Mouse (Mus musculus) limb, embryonic 12.5 days (tissue): ENCODE data around the gene Bco1. TPM values are rescaled to one million over a fixed set of nuclear protein-coding genes. Genes with fewer than 3 reads are reported as not detected.

ENCODE experiments used
- ATAC-seq: fragments of 200-750 bp; cut with Nextera tagmentation; 2 replicates; pipeline ENCODE4 v1.8.0; 2017; ENCODE audit warnings: low read depth, moderate TSS enrichment; ENCODE audit not compliant: insufficient number of reproducible peaks, insufficient read depth, low FRiP score, low TSS enrichment
- H3K27ac ChIP-seq: fragments of 300-500 bp; sonication (generic); 2 replicates; pipeline ENCODE4 v1.5.1; 2016; ENCODE audit warnings: mild to moderate bottlenecking, moderate library complexity
- H3K27me3 ChIP-seq: fragments of 300-500 bp; sonication (generic); 2 replicates; pipeline ENCODE4 v1.6.1; 2016; ENCODE audit warnings: mild to moderate bottlenecking, moderate library complexity
- H3K36me3 ChIP-seq: fragments of 300-500 bp; sonication (generic); 2 replicates; pipeline ENCODE4 v1.6.1; 2016; ENCODE audit warnings: mild to moderate bottlenecking, moderate library complexity
- H3K4me1 ChIP-seq: fragments of 300-500 bp; sonication (generic); replicated peaks from 2 replicates; pipeline ENCODE4 v1.6.1; 2016
- H3K4me2 ChIP-seq: fragments of 300-500 bp; sonication (generic); 2 replicates; pipeline ENCODE4 v1.6.1; 2016; ENCODE audit warnings: mild to moderate bottlenecking, moderate library complexity
- H3K4me3 ChIP-seq: fragments of 300-500 bp; sonication (generic); replicated peaks from 2 replicates; pipeline ENCODE4 v1.5.1; 2016; ENCODE audit warnings: mild to moderate bottlenecking
- H3K9ac ChIP-seq: fragments of 300-500 bp; sonication (generic); replicated peaks from 2 replicates; pipeline ENCODE4 v1.6.1; 2016; ENCODE audit warnings: mild to moderate bottlenecking, moderate library complexity
- H3K9me3 ChIP-seq: fragments of 300-500 bp; sonication (generic); 2 replicates; pipeline ENCODE4 v1.6.1; 2016; ENCODE audit warnings: mild to moderate bottlenecking, moderate library complexity
- WGBS: fragments of 180-500 bp; shearing (Covaris S2); methylation state at CpG from one replicate; pipeline ENCODE4 v1.1.7; 2016; 5-methylcytosine and 5-hydroxymethylcytosine counted together
- polyA plus RNA-seq: library from polyadenylated mRNA; unstranded; fragments of >200 nt; fragmentation: Nextera tagmentation; extraction: Ambion mirVana; gene quantifications from 2 replicates; pipeline ENCODE4 v1.2.1, GENCODE M21; 2016

Gene Bco1
- polyA plus RNA-seq, 1 experiment from 2014 or later, result 0.14 TPM

DNA sequence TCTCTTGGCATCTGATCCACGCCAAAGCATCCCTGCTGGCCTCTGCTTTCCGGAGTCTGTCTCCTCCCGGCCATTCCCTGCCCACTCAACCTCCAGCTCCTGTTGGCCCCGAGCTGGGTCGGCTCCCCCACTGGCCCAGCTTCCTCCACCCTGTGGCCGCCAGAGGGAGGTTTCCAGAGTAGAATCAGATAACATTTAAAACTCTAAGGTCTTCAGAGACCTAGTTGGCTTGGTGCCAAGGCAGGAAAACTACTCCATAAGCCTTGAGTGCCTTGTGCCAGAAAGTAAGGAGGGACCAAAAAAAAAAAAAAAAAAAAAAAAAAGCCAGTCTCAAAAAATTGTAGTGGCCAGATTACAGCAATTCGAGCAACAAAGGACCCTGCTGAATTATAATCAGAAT, 77.2 kb downstream of the Bco1 start:
- H3K27ac ChIP-seq, result no peak overlapping the region
- H3K9me3 ChIP-seq, result no peaks in the 10 kb centered on the region
- 0 out of 2 replicates have a peak, but pooled peaks cover 3% of the 10 kb centered on the region for H3K36me3 ChIP-seq
- ATAC-seq, result no peak
- no peak overlapping the region for H3K4me2 ChIP-seq
- no peaks in the 10 kb centered on the region for H3K27me3 ChIP-seq
- WGBS, result 55% methylated on average over 7 of the region's 7 CpGs
- H3K4me3 ChIP-seq, result no peak overlapping the region
- peaks cover 3% of the 10 kb centered on the region; the same call in 1 of the 2 replicates for H3K4me1 ChIP-seq
- no peak overlapping the region for H3K9ac ChIP-seq

DNA sequence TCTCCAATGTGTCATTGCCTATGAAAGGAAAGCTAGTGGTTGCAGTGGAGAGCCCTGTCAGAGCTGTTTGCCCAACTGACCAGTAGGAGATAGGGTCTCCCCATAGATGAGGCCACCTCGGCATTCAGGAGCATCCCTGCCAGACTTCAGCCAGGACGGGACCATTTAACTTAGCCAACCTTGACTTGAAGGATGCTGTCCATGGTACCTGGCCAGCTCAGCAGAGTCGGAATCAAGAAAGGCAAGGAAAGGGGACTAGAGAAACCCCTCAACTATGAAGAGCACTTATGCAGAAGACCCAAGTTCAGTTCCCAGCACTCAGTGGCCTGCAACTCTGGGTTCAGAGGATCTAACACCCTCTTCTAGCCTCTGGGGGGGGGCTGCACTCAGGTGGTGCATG, 78.0 kb downstream of the Bco1 start:
- H3K9ac ChIP-seq, result no peak overlapping the region
- peaks cover 3% of the 10 kb centered on the region; the same call in 1 of the 2 replicates for H3K4me1 ChIP-seq
- H3K27me3 ChIP-seq, result no peaks in the 10 kb centered on the region
- no peaks in the 10 kb centered on the region for H3K9me3 ChIP-seq
- WGBS, result 64% methylated on average over 3 of the region's 3 CpGs
- 0 out of 2 replicates have a peak, but pooled peaks cover 3% of the 10 kb centered on the region for H3K36me3 ChIP-seq
- H3K4me2 ChIP-seq, result no peak overlapping the region
- no peak for ATAC-seq
- H3K4me3 ChIP-seq, result no peak overlapping the region
- no peak overlapping the region for H3K27ac ChIP-seq

DNA sequence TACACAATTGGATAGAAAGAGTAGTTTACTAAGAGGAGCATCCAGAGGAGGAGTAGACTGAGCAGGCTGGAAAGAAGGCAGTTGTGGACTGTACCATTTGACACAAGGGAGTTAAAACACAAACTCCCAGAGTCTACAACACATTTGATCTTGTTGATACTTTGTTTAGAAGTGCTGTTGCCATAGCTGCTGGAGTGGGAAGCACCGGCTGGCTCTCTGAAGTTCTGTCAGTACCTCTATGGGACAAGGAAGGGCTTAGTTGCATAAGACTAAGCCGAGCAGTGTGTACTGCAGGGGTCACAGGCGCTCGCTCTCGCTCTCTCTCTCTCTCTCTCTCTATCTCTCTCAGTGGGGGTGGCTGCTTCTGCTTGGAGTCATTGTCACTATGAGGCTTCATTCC, 78.9 kb downstream of the Bco1 start:
- Histone ChIP-seq H3K27me3 (no peaks in the 10 kb centered on the region), H3K27ac (no peak overlapping the region), H3K4me1 (peaks cover 3% of the 10 kb centered on the region; the same call in 1 of the 2 replicates), H3K4me3 (no peak overlapping the region), H3K9me3 (no peaks in the 10 kb centered on the region), H3K36me3 (0 out of 2 replicates have a peak, but pooled peaks cover 3% of the 10 kb centered on the region), H3K9ac (no peak overlapping the region), H3K4me2 (no peak overlapping the region)
- ATAC-seq, result no peak
- WGBS, result 95% methylated on average over 5 of the region's 5 CpGs

DNA sequence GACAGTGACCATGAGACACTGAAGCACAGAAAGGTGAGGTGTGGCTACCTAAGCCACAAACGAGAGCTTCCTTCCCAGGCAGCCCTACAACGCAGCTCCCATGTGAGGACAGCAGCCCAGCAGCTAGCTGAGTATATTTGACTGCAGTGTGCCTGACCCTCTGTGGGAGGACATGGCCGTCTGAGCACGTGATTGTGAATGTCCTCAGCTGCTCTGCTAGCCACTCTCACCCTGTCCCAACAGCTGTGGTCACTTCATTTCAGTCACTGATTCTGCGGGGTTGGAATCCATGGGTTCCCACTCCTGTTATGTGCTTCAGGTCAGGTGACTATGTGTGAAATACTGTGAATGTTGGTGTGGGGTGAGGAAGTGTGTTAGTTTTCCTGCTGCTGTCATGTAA, 80.7 kb downstream of the Bco1 start:
- WGBS, result 74% methylated on average over 5 of the region's 5 CpGs
- H3K36me3 ChIP-seq, result 0 out of 2 replicates have a peak, but pooled peaks cover 3% of the 10 kb centered on the region
- no peaks in the 10 kb centered on the region for H3K9me3 ChIP-seq
- no peak overlapping the region for H3K4me2 ChIP-seq
- no peak overlapping the region for H3K9ac ChIP-seq
- H3K4me1 ChIP-seq, result peaks cover 3% of the 10 kb centered on the region; the same call in 1 of the 2 replicates
- H3K27me3 ChIP-seq, result no peaks in the 10 kb centered on the region
- H3K4me3 ChIP-seq, result no peak overlapping the region
- no peak for ATAC-seq
- no peak overlapping the region for H3K27ac ChIP-seq

DNA sequence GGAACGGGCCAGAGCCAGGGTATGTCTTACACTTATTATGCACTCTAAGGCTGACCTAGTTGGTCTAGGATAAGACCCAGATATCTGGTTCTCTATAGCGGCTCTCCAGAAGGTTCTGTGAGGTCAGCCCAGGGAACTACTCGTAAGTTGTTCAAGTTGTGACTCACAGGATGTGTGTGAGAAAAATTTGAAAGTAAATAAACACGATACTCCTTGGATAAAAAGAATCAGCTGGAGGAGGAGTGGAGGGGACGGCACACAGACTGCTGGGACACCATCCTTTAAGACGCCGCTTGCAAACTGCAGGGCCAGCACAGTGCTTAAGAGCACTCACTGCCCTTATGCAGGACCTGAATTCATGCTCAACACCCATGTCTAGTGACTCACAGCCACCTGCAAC, 81.6 kb downstream of the Bco1 start:
- WGBS, result 90% methylated on average over 7 of the region's 7 CpGs

DNA sequence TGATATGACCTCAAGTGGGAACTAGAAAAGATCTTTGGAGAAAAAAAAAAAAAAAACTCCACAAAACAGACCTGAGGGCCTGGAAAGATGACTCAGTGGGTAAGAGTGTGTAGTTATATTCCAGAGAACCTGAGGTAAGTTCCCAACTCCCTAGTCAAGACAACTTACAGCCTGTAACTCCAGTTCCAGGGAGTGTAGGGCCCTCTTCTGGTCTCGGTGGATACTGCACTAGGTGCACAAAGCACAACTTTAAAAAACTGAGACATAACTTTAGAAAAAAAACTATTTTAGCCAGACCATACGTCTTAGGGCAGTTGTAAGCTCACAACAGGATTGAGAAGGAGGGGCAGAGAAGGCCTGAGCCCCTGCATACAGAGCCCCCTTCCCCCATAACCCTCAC, 82.4 kb downstream of the Bco1 start:
- ATAC-seq, result no peak
- Histone ChIP-seq H3K9me3 (no peaks in the 10 kb centered on the region), H3K4me2 (no peak overlapping the region), H3K4me3 (no peak overlapping the region), H3K36me3 (0 out of 2 replicates have a peak, but pooled peaks cover 3% of the 10 kb centered on the region), H3K4me1 (no peaks in the 10 kb centered on the region), H3K27ac (no peak overlapping the region), H3K27me3 (no peaks in the 10 kb centered on the region), H3K9ac (no peak overlapping the region)
- 79% methylated on average over 2 of the region's 2 CpGs for WGBS

More for the DNA sequence above, 81.6 kb downstream of the Bco1 start:
- no peaks in the 10 kb centered on the region for H3K9me3 ChIP-seq
- H3K36me3 ChIP-seq, result 0 out of 2 replicates have a peak, but pooled peaks cover 3% of the 10 kb centered on the region
- H3K4me1 ChIP-seq, result peaks cover 3% of the 10 kb centered on the region; the same call in 1 of the 2 replicates
- no peak for ATAC-seq
- H3K9ac ChIP-seq, result no peak overlapping the region
- H3K4me2 ChIP-seq, result no peak overlapping the region
- no peak overlapping the region for H3K27ac ChIP-seq
- no peak overlapping the region for H3K4me3 ChIP-seq
- no peaks in the 10 kb centered on the region for H3K27me3 ChIP-seq

DNA sequence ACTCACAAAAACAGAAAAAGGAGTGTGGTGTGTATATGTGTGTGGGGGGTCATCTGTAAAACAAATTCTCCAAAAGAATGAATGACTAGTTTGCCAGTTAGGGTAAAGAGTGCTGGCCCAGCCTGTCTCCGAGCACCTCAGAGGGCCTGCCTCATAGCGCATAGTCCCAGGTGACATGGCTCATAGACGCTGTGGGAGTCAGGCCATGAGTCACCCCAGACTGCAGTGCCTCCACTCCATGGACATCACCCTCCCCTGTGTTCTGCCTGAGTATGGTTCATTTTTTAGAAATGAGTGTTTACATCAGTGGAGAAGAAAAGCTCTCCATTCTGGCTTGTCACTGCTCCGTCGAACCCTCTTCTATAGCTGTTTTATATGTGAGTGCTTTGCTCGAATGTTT, 83.0 kb downstream of the Bco1 start:
- ATAC-seq, result no peak
- 90% methylated on average over 6 of the region's 6 CpGs for WGBS
- H3K4me2 ChIP-seq, result no peak overlapping the region
- H3K4me1 ChIP-seq, result no peaks in the 10 kb centered on the region
- H3K36me3 ChIP-seq, result peaks cover 6% of the 10 kb centered on the region; the same call in 1 of the 2 replicates
- H3K9me3 ChIP-seq, result no peaks in the 10 kb centered on the region
- H3K9ac ChIP-seq, result no peak overlapping the region
- no peak overlapping the region for H3K4me3 ChIP-seq
- no peaks in the 10 kb centered on the region for H3K27me3 ChIP-seq
- no peak overlapping the region for H3K27ac ChIP-seq

DNA sequence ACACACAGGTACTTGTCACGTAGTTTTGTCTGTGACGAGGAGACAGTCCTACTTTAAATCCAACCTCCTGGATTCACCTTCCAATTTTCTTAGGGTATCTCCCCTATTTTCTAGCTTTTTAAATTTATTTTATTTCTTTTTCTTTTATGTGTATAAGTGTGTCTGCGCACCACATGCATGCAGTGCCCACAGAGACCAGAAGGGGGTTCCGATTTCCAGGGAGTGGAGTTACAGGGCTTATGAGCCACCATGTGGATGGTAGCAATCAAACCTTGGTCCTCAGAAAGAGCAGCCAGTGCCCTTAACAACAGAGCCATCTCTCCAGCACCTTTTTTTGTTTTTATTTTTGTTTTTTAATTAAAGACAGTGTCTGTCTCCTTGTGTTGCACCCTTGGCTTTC, 87.1 kb downstream of the Bco1 start:
- Histone ChIP-seq H3K9ac (no peak overlapping the region), H3K27ac (no peak overlapping the region), H3K9me3 (no peaks in the 10 kb centered on the region), H3K4me2 (no peak overlapping the region), H3K4me3 (no peak overlapping the region), H3K4me1 (peaks cover 4% of the 10 kb centered on the region; the same call in 1 of the 2 replicates), H3K27me3 (no peaks in the 10 kb centered on the region), H3K36me3 (peaks cover 37% of the 10 kb centered on the region)
- ATAC-seq, result no peak
- 98% methylated on average over 4 of the region's 4 CpGs for WGBS

Other genes with a start within 250 kb of the Bco1 start
- 72.2 and 82.7 TPM in 2 replicates for gene Cmc2, start 174.4 kb upstream of the Bco1 start, polyA plus RNA-seq
- gene Cenpn, start 174.1 kb upstream of the Bco1 start, polyA plus RNA-seq, result 47.5 and 47.6 TPM in 2 replicates
- 11.7 and 12.5 TPM in 2 replicates for gene Atmin, start 152.5 kb upstream of the Bco1 start, polyA plus RNA-seq
- gene 1700030J22Rik, start 116.9 kb upstream of the Bco1 start, polyA plus RNA-seq, result 2.0 and 2.3 TPM in 2 replicates
- gene Gcsh, start 102.3 kb upstream of the Bco1 start, polyA plus RNA-seq, result 134 TPM in 2 replicates
- gene Pkd1l2, start 13.4 kb upstream of the Bco1 start, polyA plus RNA-seq, result 0.09 TPM in 1 of 2 replicates, not detected in the other
- 2.3 and 2.6 TPM in 2 replicates for gene Gan, start 62.3 kb downstream of the Bco1 start, polyA plus RNA-seq
- gene Cmip, start 161.2 kb downstream of the Bco1 start, polyA plus RNA-seq, result 10.1 and 20.8 TPM in 2 replicates